Mouse (Mus musculus) gonadal fat pad, adult 2 months (tissue): Measurements from ENCODE around the gene Pdzd9. TPM values are rescaled to one million over a fixed set of nuclear protein-coding genes. Genes with fewer than 3 reads are reported as not detected.

Experiments
- DNase-seq: peaks from one replicate; pipeline ENCODE4 v3.0.0-alpha.2; 2012; ENCODE audit warnings: low read depth
- polyA plus RNA-seq: library from polyadenylated mRNA; depleted of rRNA; stranded (reverse); fragments of >200 nt; gene quantifications from 2 replicates; pipeline ENCODE4 v1.2.3, GENCODE M21; 2012; rRNA removed

Pdzd9 gene
- polyA plus RNA-seq, 1 experiment: 0.08 TPM

DNA sequence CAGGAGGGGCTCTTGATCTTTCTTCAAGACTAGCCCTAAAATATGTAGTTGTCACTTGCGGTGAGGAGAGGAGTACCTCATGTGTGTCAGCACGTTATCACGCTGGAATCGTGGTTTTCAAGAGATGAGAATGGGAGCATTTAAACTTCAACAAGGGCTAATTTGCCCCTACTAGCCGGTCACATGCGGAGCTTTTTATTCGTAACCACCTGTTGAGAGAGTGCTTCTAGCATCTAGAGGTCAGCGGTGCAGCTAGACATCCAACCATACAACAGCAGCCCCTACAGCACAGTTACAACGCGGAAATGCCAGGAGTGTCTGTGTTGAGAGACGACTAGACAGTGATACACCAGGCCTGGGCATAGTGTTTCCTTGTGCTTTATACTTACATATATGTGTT lies 34.3 kb downstream of the Pdzd9 start:
- DNase-seq: no peak

DNA sequence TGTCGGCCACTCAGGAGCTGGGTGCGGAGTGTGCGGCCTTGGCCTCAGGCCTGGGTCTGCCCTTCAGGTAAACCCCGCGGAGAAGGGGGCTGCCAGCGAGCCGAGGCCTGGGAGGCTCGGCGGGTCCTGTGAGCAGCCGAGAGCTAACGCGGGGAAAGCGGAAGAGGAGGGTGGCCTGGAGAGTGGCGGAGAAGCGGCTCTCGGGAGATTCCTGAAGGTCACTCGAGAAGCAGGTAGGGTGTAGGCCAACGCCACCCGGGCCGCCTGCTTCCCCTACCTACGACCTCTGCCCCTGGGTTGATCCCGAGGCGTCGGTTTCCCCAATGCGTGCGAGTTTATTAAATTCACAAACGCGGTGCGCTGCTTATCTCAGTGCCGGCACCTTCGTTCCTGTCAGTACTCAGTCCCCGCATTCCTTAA lies 34.8 kb downstream of the Pdzd9 start:
- DNase-seq: no peak

DNA sequence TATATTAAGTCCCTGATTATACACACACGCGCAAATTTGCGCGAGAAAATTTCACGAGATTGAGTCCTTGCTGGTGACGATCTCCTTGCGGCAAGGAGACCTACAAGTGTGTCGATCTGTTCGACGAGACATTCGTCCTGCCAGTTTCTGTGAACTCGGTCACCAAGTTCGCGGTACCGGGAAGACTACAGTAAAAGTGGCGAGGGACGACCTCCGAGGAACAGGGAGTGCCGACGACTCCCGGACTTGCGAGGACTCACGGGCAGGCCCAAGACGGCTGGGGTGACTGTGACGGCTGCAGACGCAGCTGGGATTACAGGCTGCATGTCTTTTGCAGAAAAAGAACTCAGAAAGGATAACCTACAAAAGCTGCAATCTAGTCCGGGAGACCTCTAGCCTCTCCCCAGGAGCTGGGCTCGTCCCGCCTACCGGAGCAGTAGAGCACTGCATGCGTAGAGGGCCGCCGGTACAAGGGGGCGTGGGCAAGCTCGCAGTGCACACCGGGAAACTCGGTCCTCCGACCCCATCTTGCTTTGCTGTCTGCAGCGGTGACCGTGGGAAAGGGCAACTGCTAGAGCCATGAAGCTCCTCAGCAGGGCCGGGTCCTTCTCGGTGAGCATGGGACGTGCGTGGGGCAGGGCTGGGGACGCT lies 35.3 kb downstream of the Pdzd9 start, which contains the start of gene Uqcrc2:
TSS of gene Uqcrc2 (plus strand) at position 466 of the 651 bp plus-strand sequence.
- no peak for DNase-seq

DNA sequence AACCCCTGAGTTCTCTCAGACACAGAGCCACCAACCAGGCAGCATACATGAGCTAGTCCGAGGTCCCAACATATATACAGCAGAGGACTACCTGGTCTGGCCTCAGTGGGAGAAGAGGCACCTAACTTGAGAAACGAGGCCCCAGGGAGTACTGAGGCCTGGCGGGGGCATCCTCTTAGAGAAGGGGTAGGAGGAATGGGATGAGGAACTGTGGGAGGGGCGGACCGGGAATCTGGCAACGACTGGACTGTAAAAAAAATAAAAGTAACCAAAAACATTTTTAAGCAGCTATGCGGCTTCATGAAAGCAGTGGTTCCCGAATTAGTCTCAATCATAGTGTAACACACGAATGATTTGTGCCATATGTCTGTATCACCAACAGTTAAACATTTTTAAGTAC lies 35.8 kb downstream of the Pdzd9 start:
- DNase-seq: no peak

DNA sequence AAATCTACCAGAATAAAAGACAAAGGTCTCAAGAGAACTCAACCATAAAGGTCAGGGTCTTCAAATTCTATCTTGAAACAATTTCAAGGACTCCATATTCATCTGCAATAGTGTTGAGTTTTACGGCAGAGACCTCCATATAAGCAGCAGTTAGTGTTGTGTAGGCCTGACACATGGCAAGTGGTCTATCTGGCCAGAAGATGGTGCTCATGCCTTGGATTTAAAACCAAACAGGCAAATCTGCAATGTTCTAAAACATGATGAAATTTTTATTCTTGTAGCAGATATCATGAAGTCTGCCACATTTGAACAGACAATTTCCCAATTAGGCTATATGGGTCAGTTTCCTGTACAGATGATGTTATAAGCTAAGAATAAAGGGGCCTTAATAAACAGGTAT lies 37.6 kb downstream of the Pdzd9 start:
- DNase-seq: no peak

DNA sequence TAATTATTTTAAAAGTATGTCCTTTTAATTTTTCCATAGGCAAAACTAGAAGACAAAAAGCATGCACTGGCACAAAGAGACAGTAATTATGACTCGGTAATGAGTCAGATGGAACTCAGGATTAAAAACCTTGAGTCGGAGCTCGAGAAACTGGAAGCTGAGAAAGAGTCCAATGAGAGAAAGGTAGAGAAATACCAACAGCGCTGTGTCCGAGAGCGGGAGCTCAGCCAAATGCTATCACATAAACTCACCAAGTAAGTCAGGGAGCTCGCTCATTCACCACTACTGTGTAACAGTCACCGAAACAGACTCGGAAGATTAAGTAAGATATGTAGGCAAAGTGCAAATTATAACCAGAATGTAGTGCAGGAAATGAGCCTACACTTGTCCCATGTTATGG lies 49.3 kb downstream of the Pdzd9 start:
- no peak for DNase-seq

DNA sequence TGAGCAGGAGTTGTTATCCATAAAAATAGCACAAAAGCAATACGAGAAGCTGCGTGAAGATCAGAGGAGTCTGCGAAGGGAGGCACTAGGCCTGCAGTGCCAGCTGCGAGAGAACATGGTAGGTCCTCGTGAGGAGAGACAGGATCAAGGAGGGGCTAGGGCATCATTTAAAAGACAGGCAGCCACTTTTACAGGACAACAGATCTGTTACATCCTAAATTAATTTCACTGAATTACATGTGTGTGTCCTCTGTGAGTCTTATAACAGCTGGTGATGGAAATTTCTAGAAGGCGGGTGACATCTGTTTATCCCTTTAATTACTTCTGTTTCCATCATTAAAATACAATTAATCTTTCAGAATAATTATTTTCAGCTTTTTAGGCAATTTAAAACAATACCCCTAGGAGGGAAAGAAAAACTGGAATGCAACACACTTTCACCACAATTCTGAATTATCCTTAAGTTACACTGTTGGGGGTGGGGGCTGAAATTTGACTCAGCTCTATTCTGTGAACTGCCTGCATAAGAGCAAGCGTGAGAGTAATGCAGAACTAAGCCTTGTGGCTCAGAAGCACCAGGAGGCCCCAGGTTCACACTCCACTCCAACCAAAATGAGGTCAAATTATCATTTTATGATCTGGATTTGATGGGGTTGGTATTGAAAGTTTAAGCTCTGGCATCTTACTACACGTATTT lies 49.9 kb downstream of the Pdzd9 start:
- no peak for DNase-seq

Other genes with a start within 250 kb of the Pdzd9 start
- 98.4 and 103 TPM in 2 replicates for gene Uqcrc2, start 35.2 kb downstream of the Pdzd9 start, polyA plus RNA-seq
- gene Mosmo, start 7.3 kb upstream of the Pdzd9 start, polyA plus RNA-seq: 21.2 and 21.6 TPM in 2 replicates
- gene Vwa3a, start 69.0 kb upstream of the Pdzd9 start, polyA plus RNA-seq: 3.4 and 4.1 TPM in 2 replicates
- 3.2 and 3.6 TPM in 2 replicates for gene Gm5737, start 142.0 kb upstream of the Pdzd9 start, polyA plus RNA-seq
- gene Eef2k, start 172.5 kb upstream of the Pdzd9 start, polyA plus RNA-seq: 25.5 and 25.6 TPM in 2 replicates
- gene Polr3e, start 247.4 kb upstream of the Pdzd9 start, polyA plus RNA-seq: 27.2 and 27.4 TPM in 2 replicates